Mouse (Mus musculus) ES-CJ7 (cell line): ENCODE results near the gene Myof.

ENCODE experiments used
- DNase-seq: peaks from one replicate; pipeline ENCODE4 v3.0.0; 2011; ENCODE audit warnings: low read depth, low spot score

The Myof gene

GRCm38 (mm10) chr19:38003671-38004521 is 39.5 kb downstream of the Myof start:
- no peak for DNase-seq

GRCm38 (mm10) chr19:38002816-38003215 is 40.6 kb downstream of the Myof start:
- no peak for DNase-seq

- no peak for DNase-seq
These were observed 42.4 kb downstream of the Myof start for GRCm38 (mm10) chr19:38000990-38001389.

GRCm38 (mm10) chr19:37999941-38000340 is 43.4 kb downstream of the Myof start:
- peak; percentile 39 for DNase-seq

GRCm38 (mm10) chr19:37994301-37994700 is 49.1 kb downstream of the Myof start:
- no peak for DNase-seq

GRCm38 (mm10) chr19:37992184-37992554 is 51.2 kb downstream of the Myof start:
- no peak for DNase-seq

- DNase-seq, result no peak
These were observed 51.8 kb downstream of the Myof start for GRCm38 (mm10) chr19:37991399-37992183.

- DNase-seq, result no peak
These were observed 53.4 kb downstream of the Myof start for GRCm38 (mm10) chr19:37989971-37990370.

- no peak for DNase-seq
These were observed 55.2 kb downstream of the Myof start for GRCm38 (mm10) chr19:37988156-37988555.

GRCm38 (mm10) chr19:37985730-37986129 is 57.6 kb downstream of the Myof start:
- no peak for DNase-seq

GRCm38 (mm10) chr19:37975951-37976350 is 67.4 kb downstream of the Myof start:
- DNase-seq, result no peak

GRCm38 (mm10) chr19:37970571-37970970 is 72.8 kb downstream of the Myof start:
- DNase-seq, result no peak

GRCm38 (mm10) chr19:37970004-37970403 is 73.4 kb downstream of the Myof start:
- DNase-seq, result no peak

GRCm38 (mm10) chr19:37965828-37966227 is 77.5 kb downstream of the Myof start:
- DNase-seq, result no peak

GRCm38 (mm10) chr19:37963421-37963820 is 80.0 kb downstream of the Myof start:
- no peak for DNase-seq

- no peak for DNase-seq
These were observed 82.6 kb downstream of the Myof start for GRCm38 (mm10) chr19:37960791-37961190.

GRCm38 (mm10) chr19:37959543-37960215 is 83.7 kb downstream of the Myof start:
- DNase-seq, result no peak

GRCm38 (mm10) chr19:37959076-37959475 is 84.3 kb downstream of the Myof start:
- DNase-seq, result peak; percentile 61

GRCm38 (mm10) chr19:37957256-37957655 is 86.1 kb downstream of the Myof start:
- DNase-seq, result no peak

GRCm38 (mm10) chr19:37956006-37956405 is 87.4 kb downstream of the Myof start:
- DNase-seq, result no peak

- DNase-seq, result peak; percentile 76
These were observed 87.9 kb downstream of the Myof start for GRCm38 (mm10) chr19:37955425-37956001.

- DNase-seq, result no peak
These were observed 88.6 kb downstream of the Myof start for GRCm38 (mm10) chr19:37954772-37955171.
